Mouse (Mus musculus): ENCODE data around the gene Olfr1457.

The Olfr1457 gene

GRCm38 (mm10) chr19:13097791-13098190, at the start of gene Olfr1457:
TSS of gene Olfr1457 (minus strand) at chr19:13097891.
- no peak for DNase-seq

GRCm38 (mm10) chr19:13106675-13107074, 9.0 kb upstream of the Olfr1457 start, which contains the start of gene Olfr1458:
TSS of gene Olfr1458 (minus strand) at chr19:13106775.
- no peak for DNase-seq

GRCm38 (mm10) chr19:13093908-13094307, 3.8 kb downstream of the Olfr1457 start:
- no peak for DNase-seq

- no peak for DNase-seq
These were observed 37.4 kb downstream of the Olfr1457 start, which contains the start of gene Olfr1454 for GRCm38 (mm10) chr19:13060310-13060709. TSS of gene Olfr1454 (plus strand) at chr19:13060610.
